Mouse (Mus musculus) lung, embryonic 14.5 days (tissue): ENCODE results near the gene Serp2. TPM values are rescaled to one million over a fixed set of nuclear protein-coding genes. Genes with fewer than 3 reads are reported as not detected.
"Not testable (repeated sequence)": the region's sequence is repeated elsewhere in the genome, so short reads cannot be mapped to it uniquely, and the experiment has no call there.

ENCODE experiments used
- ATAC-seq: fragments of 200-750 bp; cut with Nextera tagmentation; 2 replicates; pipeline ENCODE4 v1.8.0; 2017; ENCODE audit warnings: mild to moderate bottlenecking, moderate TSS enrichment, moderate library complexity; ENCODE audit not compliant: insufficient read depth
- DNase-seq: peaks from one replicate; pipeline ENCODE4 v3.0.0-alpha.2; 2015
- H3K27ac ChIP-seq: fragments of 300-500 bp; sonication (generic); 2 replicates; pipeline ENCODE4 v1.5.1; 2014; ENCODE audit warnings: low read depth, mild to moderate bottlenecking, moderate library complexity
- H3K27me3 ChIP-seq: fragments of 300-500 bp; sonication (generic); 2 replicates; pipeline ENCODE4 v1.6.1; 2014; ENCODE audit warnings: low read length, control low read depth; ENCODE audit not compliant: insufficient read depth
- H3K36me3 ChIP-seq: fragments of 300-500 bp; sonication (generic); 2 replicates; pipeline ENCODE4 v1.6.1; 2014; ENCODE audit warnings: control low read depth; ENCODE audit not compliant: insufficient read depth
- H3K4me1 ChIP-seq: fragments of 300-500 bp; sonication (generic); 2 replicates; pipeline ENCODE4 v1.6.1; 2014; ENCODE audit warnings: antibody characterized with exemption, control low read depth; ENCODE audit not compliant: insufficient read depth
- H3K4me2 ChIP-seq: fragments of 300-500 bp; sonication (generic); 2 replicates; pipeline ENCODE4 v1.6.1; 2014; ENCODE audit warnings: mild to moderate bottlenecking
- H3K4me3 ChIP-seq: fragments of 300-500 bp; sonication (generic); 2 replicates; pipeline ENCODE4 v1.5.1; 2014; ENCODE audit warnings: low read depth, low read length
- H3K9ac ChIP-seq: fragments of 300-500 bp; sonication (generic); 2 replicates; pipeline ENCODE4 v1.6.1; 2014
- H3K9me3 ChIP-seq: fragments of 300-500 bp; sonication (generic); 2 replicates; pipeline ENCODE4 v1.6.1; 2016; ENCODE audit warnings: low read depth, low read length, control low read depth
- CTCF ChIP-seq: IDR thresholded peaks from 2 replicates; pipeline ENCODE4 v1.5.1; 2016; ENCODE audit warnings: antibody characterized with exemption, low read depth
- WGBS: fragments of 180-500 bp; shearing (Covaris S2); extraction: QIAGEN DNeasy Blood & Tissue Kit; methylation state at CpG from one replicate; pipeline ENCODE4 v1.1.7; 2014; 5-methylcytosine and 5-hydroxymethylcytosine counted together
- polyA plus RNA-seq: library from polyadenylated mRNA; unstranded; fragments of >200 nt; fragmentation: Nextera tagmentation; extraction: Ambion mirVana; gene quantifications from 2 replicates; pipeline ENCODE4 v1.2.1, GENCODE M21; 2014

Gene Serp2
- polyA plus RNA-seq, 1 experiment from 2014 or later: 7.7 TPM

GRCm38 (mm10) chr14:76569271-76569961, 12.7 kb upstream of the Serp2 start:
- TF ChIP-seq CTCF: no peak
- Histone ChIP-seq H3K27me3 (no peaks in the 10 kb centered on the region), H3K4me1 (peaks cover 14% of the 10 kb centered on the region), H3K9me3 (no peaks in the 10 kb centered on the region), H3K36me3 (no peaks in the 10 kb centered on the region), H3K27ac (peak overlapping the region; percentile 76), H3K9ac (no peak overlapping the region), H3K4me2 (no peak overlapping the region), H3K4me3 (no peak overlapping the region)
- ATAC-seq (peak; percentile 89), DNase-seq (peak; percentile 75)
- 9% methylated on average over 9 of the region's 9 CpGs for WGBS

DNA sequence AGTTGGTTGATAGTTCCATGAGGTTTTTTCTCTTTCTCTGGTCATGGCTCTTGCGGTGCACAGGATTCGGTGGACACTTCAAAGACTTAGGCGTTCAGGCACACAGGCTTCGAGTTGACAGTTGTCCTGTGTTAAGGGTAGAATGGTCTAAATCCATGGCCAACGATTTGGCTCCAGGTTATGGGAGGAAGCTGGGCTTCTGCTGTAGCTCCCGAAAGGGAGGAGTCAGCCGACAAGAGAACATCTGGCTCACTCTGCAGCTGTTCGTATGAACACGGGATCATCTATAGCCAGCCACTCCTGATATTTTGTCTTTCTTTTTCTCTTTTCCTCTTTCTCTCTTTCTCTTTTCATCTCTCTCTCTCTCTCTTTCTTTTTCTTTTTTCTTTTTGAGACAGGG, 11.9 kb upstream of the Serp2 start:
- WGBS: 33% methylated on average over 9 of the region's 9 CpGs
- DNase-seq (peak; percentile 56), ATAC-seq (peak; percentile 43; the same call in 1 of the 2 replicates)
- no peaks in the 10 kb centered on the region for H3K36me3 ChIP-seq
- H3K27me3 ChIP-seq: no peaks in the 10 kb centered on the region
- no peak overlapping the region for H3K4me3 ChIP-seq
- H3K9me3 ChIP-seq: no peaks in the 10 kb centered on the region
- peaks cover 14% of the 10 kb centered on the region for H3K4me1 ChIP-seq
- H3K4me2 ChIP-seq: no peak overlapping the region
- TF ChIP-seq CTCF: no peak
- no peak overlapping the region for H3K9ac ChIP-seq
- no peak overlapping the region for H3K27ac ChIP-seq

DNA sequence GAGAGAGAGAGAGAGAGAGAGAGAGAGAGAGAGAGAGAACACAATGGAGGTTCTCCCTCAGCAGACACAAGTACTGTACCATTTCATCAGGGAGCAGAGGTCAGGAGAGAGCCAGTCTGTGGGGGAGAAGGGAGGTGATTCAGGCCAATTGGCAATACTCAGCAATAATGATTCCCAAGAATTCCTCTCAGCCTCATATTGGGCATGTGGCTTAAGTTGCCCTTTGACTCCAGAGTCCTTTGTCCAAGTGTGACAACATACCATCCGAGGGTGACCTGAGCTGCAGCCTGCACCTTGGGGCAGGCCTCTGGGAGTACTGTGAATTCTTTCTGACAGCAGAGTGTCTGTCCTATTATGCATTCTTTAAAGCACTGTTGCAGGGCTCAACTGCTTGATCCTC, 10.6 kb upstream of the Serp2 start:
- DNase-seq (no peak), ATAC-seq (no peak)
- TF ChIP-seq CTCF: no peak
- H3K27me3 ChIP-seq: no peaks in the 10 kb centered on the region
- peaks cover 14% of the 10 kb centered on the region for H3K4me1 ChIP-seq
- no peak overlapping the region for H3K4me3 ChIP-seq
- no peak overlapping the region for H3K27ac ChIP-seq
- WGBS: 45% methylated on average over 1 of the region's 1 CpGs
- no peaks in the 10 kb centered on the region for H3K9me3 ChIP-seq
- no peak overlapping the region for H3K4me2 ChIP-seq
- H3K9ac ChIP-seq: no peak overlapping the region
- H3K36me3 ChIP-seq: no peaks in the 10 kb centered on the region

GRCm38 (mm10) chr14:76566711-76567110, 10.0 kb upstream of the Serp2 start:
- Histone ChIP-seq H3K4me3 (no peak overlapping the region), H3K36me3 (no peaks in the 10 kb centered on the region), H3K4me1 (peaks cover 14% of the 10 kb centered on the region), H3K9me3 (no peaks in the 10 kb centered on the region), H3K27me3 (no peaks in the 10 kb centered on the region), H3K4me2 (no peak overlapping the region), H3K9ac (no peak overlapping the region), H3K27ac (no peak overlapping the region)
- DNase-seq: no peak
- 80% methylated on average over 8 of the region's 8 CpGs for WGBS
- no peak for ATAC-seq
- TF ChIP-seq CTCF: no peak

GRCm38 (mm10) chr14:76566193-76566592, 9.5 kb upstream of the Serp2 start:
- Histone ChIP-seq H3K27me3 (no peaks in the 10 kb centered on the region), H3K9me3 (no peaks in the 10 kb centered on the region), H3K36me3 (no peaks in the 10 kb centered on the region), H3K4me2 (no peak overlapping the region), H3K27ac (no peak overlapping the region), H3K4me3 (no peak overlapping the region), H3K4me1 (peaks cover 14% of the 10 kb centered on the region), H3K9ac (no peak overlapping the region)
- DNase-seq (no peak), ATAC-seq (no peak)
- 69% methylated on average over 4 of the region's 4 CpGs for WGBS
- no peak for TF ChIP-seq CTCF

- H3K9ac ChIP-seq: no peak overlapping the region
- no peaks in the 10 kb centered on the region for H3K9me3 ChIP-seq
- H3K4me3 ChIP-seq: no peak overlapping the region
- no peak for ATAC-seq
- 90% methylated on average over 2 of the region's 2 CpGs for WGBS
- peaks cover 12% of the 10 kb centered on the region for H3K4me1 ChIP-seq
- H3K27ac ChIP-seq: no peak overlapping the region
- DNase-seq: no peak
- no peaks in the 10 kb centered on the region for H3K27me3 ChIP-seq
- no peak for TF ChIP-seq CTCF
- no peak overlapping the region for H3K4me2 ChIP-seq
- H3K36me3 ChIP-seq: no peaks in the 10 kb centered on the region
Observed at GRCm38 (mm10) chr14:76559208-76559607, 2.5 kb upstream of the Serp2 start.

DNA sequence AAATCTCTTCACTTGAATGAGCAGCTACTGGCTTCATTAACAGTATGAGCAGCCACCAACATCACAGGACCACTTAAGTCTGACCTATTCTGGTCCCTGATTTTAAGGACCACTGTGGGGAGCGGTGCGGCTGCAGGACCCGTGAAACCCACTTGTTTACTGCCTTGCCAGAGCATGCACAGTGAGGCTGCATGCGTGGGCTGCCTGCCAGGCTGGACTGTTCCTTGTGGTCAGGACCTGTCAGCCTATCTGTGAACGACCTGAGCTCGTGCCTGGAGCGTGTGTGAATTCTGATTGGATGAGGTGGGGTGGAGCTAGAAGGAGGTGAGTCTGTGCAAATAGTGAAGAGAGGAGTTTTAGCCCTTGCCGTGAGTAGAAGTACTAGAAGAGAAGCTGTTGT, 1.5 kb upstream of the Serp2 start:
- not testable (repeated sequence) for H3K9ac ChIP-seq, H3K4me3 ChIP-seq, H3K27ac ChIP-seq, ATAC-seq, H3K9me3 ChIP-seq, H3K4me2 ChIP-seq, H3K36me3 ChIP-seq, DNase-seq, H3K27me3 ChIP-seq
- 40% methylated on average over 8 of the region's 8 CpGs for WGBS
- peaks cover 12% of the 10 kb centered on the region for H3K4me1 ChIP-seq
